Mouse (Mus musculus) c-Kit-positive CD71-positive TER-119-negative erythroid progenitor cells, embryonic 14.5 days (primary cell): ENCODE data around the gene Chn1.

Experiments
- DNase-seq: peaks from one replicate; pipeline ENCODE4 v3.0.0-alpha.2; 2013; ENCODE audit warnings: low read depth

The Chn1 gene

GRCm38 (mm10) chr2:73636387-73636786 is 138.8 kb downstream of the Chn1 start:
- DNase-seq, result no peak

DNA sequence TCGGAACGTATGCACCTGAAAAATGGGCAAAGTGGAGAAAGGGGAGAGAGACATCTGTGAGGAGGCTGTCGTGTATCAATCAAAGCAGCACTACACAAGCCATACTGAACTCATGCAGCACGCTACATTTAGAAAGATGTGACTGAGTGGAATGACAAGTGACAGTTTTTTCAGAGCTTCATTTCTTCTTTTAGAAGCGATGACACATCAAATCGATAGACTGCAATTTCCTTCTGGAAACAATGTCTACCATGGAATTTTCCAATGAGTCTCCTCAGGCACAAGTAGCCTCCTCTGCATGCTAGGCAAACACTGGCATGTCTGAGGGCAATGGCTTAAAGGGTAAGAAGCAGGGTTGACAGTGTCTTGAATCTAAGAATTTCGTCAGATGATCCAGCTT is 143.3 kb downstream of the Chn1 start:
- no peak for DNase-seq

- DNase-seq, result no peak
These were observed 156.6 kb downstream of the Chn1 start for GRCm38 (mm10) chr2:73618486-73619052.

DNA sequence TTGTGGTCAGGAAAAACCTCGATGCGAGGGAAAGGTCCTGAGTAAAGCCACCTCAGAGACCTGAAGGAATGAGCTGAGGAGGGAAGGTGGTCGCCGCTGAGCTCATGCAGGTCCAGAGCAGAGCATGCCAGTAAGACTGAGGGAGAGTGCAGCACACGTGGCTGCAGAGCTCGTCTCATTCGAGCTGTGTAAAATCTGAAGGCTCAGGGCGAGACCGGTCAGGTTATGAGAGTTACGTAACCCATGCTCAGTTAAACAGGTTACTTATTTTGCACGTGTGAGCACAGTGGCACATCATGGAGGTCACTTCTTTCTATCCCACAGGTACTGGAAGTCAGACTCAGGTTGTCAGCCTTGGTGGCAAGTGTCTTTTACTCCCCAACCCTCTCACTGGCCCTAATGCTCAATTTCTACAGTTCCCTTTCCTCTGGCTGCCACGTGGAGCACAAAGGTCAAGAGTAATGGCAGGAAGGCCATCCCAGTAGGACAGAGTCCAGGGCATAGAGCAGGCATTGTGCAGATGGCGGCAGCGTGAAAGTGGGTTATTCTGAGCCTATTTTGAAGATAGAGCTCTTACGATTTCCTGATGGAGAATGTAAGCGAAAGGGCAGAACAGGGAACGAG is 158.6 kb downstream of the Chn1 start:
- DNase-seq, result no peak

DNA sequence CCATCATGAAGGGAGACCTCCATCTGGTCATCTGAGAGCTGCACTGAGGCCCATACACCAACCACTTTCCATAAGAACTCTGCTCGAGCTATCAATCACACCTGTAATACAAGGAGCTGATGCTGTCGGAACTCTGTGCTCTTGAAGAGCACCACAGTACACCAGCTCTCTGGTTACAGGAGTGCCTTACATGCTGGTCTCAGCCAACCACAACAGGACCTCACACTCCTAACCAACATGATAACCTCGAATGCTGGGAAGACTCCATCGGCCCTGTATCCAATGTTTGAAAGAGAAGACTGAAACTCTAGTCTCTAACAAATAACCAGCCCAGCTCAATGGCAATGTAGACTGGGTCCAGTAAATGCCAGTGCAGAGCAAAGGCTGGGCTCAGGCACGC is 159.7 kb downstream of the Chn1 start:
- no peak for DNase-seq

DNA sequence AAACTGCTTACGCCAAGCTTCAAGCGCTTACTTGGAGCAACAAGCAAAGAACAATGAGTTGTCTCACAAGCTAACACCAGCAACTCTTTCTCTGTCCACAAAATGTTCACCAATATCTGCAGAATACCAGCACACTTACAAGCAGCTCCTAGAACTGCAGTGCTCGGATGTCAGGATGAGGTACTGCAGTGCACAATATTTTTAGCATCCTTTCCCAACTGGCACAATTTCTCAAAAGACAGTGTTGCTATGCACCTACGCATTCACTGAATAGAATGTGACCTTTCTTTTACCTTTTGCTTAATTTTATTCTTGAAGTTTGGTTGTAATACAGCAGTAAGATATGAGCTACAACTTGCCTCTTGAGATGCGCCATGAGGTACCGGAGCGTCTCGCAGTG is 160.8 kb downstream of the Chn1 start:
- no peak for DNase-seq

GRCm38 (mm10) chr2:73612941-73613340 is 162.2 kb downstream of the Chn1 start:
- no peak for DNase-seq

GRCm38 (mm10) chr2:73612367-73612914 is 162.7 kb downstream of the Chn1 start:
- DNase-seq, result no peak

GRCm38 (mm10) chr2:73611798-73612197 is 163.3 kb downstream of the Chn1 start:
- no peak for DNase-seq

- no peak for DNase-seq
These were observed 165.4 kb downstream of the Chn1 start for GRCm38 (mm10) chr2:73609724-73610210.

- DNase-seq, result no peak
These were observed 166.0 kb downstream of the Chn1 start for GRCm38 (mm10) chr2:73609067-73609723.

GRCm38 (mm10) chr2:73608391-73608790 is 166.8 kb downstream of the Chn1 start:
- no peak for DNase-seq

- DNase-seq, result no peak
These were observed 167.5 kb downstream of the Chn1 start for GRCm38 (mm10) chr2:73607609-73608008.

GRCm38 (mm10) chr2:73607146-73607545 is 168.0 kb downstream of the Chn1 start:
- DNase-seq, result no peak

- DNase-seq, result no peak
These were observed 168.5 kb downstream of the Chn1 start for GRCm38 (mm10) chr2:73606616-73607015.

DNA sequence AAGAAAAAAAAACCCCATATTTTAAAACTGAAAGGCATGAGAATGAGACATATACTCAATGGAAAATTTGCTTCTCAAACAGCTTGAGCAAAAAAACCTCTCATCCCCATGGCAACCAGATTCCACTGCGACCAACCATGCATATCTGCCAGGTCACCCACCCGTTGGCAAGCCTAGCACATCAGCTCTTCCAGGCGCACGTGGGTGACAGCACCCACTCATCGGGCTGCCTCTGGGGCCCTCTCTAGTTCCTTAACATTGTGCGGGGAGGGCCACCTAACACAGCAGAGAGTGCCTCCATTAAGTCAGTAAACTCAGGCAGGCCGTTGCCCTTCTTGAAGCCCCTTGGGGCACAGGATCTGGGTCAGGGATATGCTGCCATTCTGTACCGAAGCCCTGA is 170.1 kb downstream of the Chn1 start:
- no peak for DNase-seq

- DNase-seq, result no peak
These were observed 170.6 kb downstream of the Chn1 start for GRCm38 (mm10) chr2:73604579-73604978.

- DNase-seq, result no peak
These were observed 174.5 kb downstream of the Chn1 start for GRCm38 (mm10) chr2:73600650-73601049.

- no peak for DNase-seq
These were observed 177.4 kb downstream of the Chn1 start for GRCm38 (mm10) chr2:73597772-73598171.

GRCm38 (mm10) chr2:73596786-73597185 is 178.4 kb downstream of the Chn1 start:
- no peak for DNase-seq

- DNase-seq, result no peak
These were observed 178.8 kb downstream of the Chn1 start for GRCm38 (mm10) chr2:73596326-73596725.

- DNase-seq, result no peak
These were observed 182.1 kb downstream of the Chn1 start for GRCm38 (mm10) chr2:73593101-73593439.
